Comparison of ENCODE assay signal across 8 mouse cellular contexts in the genomic region with DNA sequence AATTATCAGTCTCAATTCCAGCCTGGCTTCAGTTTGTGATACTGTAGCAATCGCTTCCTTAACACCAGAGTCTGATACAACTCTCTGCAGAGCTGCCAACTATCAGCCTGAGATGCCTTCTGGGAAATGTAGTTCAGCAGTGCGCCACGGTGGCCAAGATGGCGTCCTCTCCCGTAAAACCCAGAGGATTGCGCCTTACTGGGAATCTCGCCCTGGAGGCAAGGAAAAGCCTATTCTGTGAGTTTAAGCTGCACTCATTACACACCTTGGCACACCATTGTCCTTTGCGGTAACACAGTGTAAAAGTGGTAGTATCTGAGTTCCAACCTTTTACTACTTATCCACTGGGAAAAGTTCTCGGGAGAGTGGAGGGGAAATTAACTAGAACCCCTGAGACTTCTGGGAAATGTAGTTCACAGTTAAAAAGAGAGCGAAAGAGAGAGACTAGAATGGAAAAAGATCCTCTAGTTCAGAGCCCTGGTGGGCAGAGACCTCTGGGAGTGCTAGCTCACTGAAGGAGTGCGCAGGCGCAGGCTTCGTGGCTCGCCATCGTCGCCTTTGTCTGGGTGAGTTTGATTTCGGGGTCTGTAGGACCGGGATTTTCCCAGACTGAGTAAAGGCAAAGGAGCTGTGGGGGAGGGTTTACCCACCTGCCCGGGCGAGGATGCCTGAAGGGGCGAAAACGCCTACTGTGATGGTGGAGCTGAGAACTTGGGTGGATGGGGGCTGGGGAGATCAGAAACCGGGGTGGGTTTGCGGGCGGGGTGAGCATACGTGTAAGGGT. TPM values are rescaled to one million over a fixed set of nuclear protein-coding genes. Genes with fewer than 3 reads are reported as not detected.
DNase-seq lines count a peak whose midpoint lies in the region; ATAC-seq and TF ChIP-seq lines count a peak whose summit lies in the region.

A gene (plus strand): TSS at position 132 of the 784 bp plus-strand sequence.

- H3K36me3 ChIP-seq in embryonic facial prominence, embryonic 15.5 days = peaks cover 16% of the 10 kb centered on the region
- H3K36me3 ChIP-seq in limb, embryonic 14.5 days (ENCODE audit: control insufficient read depth, insufficient read depth, low read length) = peaks cover 26% of the 10 kb centered on the region
- no peaks in the 10 kb centered on the region; the same call in 1 of the 2 replicates for H3K36me3 ChIP-seq in midbrain, postnatal 0 days (ENCODE audit: insufficient read depth, low read length)

- H3K27ac ChIP-seq in bone marrow, adult 2 months (ENCODE audit: control insufficient read depth, insufficient read depth, low read depth, low read length, poor library complexity) = peak within 1 kb of the TSS; percentile 73
- peak within 1 kb of the TSS; percentile 98 for H3K27ac ChIP-seq in embryonic facial prominence, embryonic 15.5 days (replicated peaks)
- peak within 1 kb of the TSS; percentile 99 for H3K27ac ChIP-seq in limb, embryonic 14.5 days (replicated peaks; ENCODE audit: low read depth, low read length)
- H3K27ac ChIP-seq in midbrain, postnatal 0 days (ENCODE audit: low read depth, low read length) = peak within 1 kb of the TSS; percentile 94

- DNase-seq in 416B (ENCODE audit: low read depth) = peak; percentile 97
- peak; percentile 95 for DNase-seq in heart, adult 8-10 months (ENCODE audit: low spot score)
- DNase-seq in kidney, adult 9 months = peak; percentile 95
- peak; percentile 99 for DNase-seq in limb, embryonic 14.5 days (ENCODE audit: low spot score)
- peak; percentile 98 for DNase-seq in midbrain, postnatal 0 days (ENCODE audit: low spot score)
- DNase-seq in spleen, postnatal 14 days (ENCODE audit: low spot score in 2 of 2) = peak; percentile 69 to 72

- ATAC-seq in embryonic facial prominence, embryonic 15.5 days (ENCODE audit: insufficient number of reproducible peaks, low FRiP score, low TSS enrichment, low read depth) = peak; percentile 83
- ATAC-seq in limb, embryonic 14.5 days (ENCODE audit: low FRiP score, low read depth) = peak; percentile 85
- ATAC-seq in midbrain, postnatal 0 days (ENCODE audit: low FRiP score) = peak; percentile 80

- TF ChIP-seq CTCF in bone marrow, adult 2 months (IDR thresholded peaks at IDR 0.05; ENCODE audit: control insufficient read depth, insufficient read depth, low read length) = no peak
- TF ChIP-seq CTCF in midbrain, postnatal 0 days (IDR thresholded peaks at IDR 0.05) = peak; percentile 41

- WGBS in bone marrow, adult 2 months = 0% methylated on average over 26 of the region's 26 CpGs
- under 1% methylated on average over 26 of the region's 26 CpGs for WGBS in embryonic facial prominence, embryonic 15.5 days
- 0% methylated on average over 26 of the region's 26 CpGs for WGBS in limb, embryonic 14.5 days
- WGBS in midbrain, postnatal 0 days = under 1% methylated on average over 26 of the region's 26 CpGs

- H3K4me1 ChIP-seq in bone marrow, adult 2 months (ENCODE audit: control insufficient read depth, insufficient read depth, low read length) = peaks cover 3% of the 10 kb centered on the region; the same call in 1 of the 2 replicates
- H3K4me1 ChIP-seq in embryonic facial prominence, embryonic 15.5 days = peaks cover 25% of the 10 kb centered on the region
- H3K4me1 ChIP-seq in limb, embryonic 14.5 days (ENCODE audit: control insufficient read depth, insufficient read depth, low read length) = peaks cover 3% of the 10 kb centered on the region; the same call in 1 of the 2 replicates
- H3K4me1 ChIP-seq in midbrain, postnatal 0 days (ENCODE audit: insufficient read depth, low read length) = peaks cover 3% of the 10 kb centered on the region; the same call in 1 of the 2 replicates

- no peaks in the 10 kb centered on the region for H3K9me3 ChIP-seq in embryonic facial prominence, embryonic 15.5 days (replicated peaks)
- H3K9me3 ChIP-seq in limb, embryonic 14.5 days (ENCODE audit: control insufficient read depth, low read length) = no peaks in the 10 kb centered on the region
- H3K9me3 ChIP-seq in midbrain, postnatal 0 days (ENCODE audit: low read length) = no peaks in the 10 kb centered on the region

- peak within 1 kb of the TSS; percentile 56 for H3K9ac ChIP-seq in embryonic facial prominence, embryonic 15.5 days
- H3K9ac ChIP-seq in limb, embryonic 14.5 days (ENCODE audit: low read depth, low read length, severe bottlenecking) = peak within 1 kb of the TSS; percentile 93
- H3K9ac ChIP-seq in midbrain, postnatal 0 days (replicated peaks; ENCODE audit: low read length, poor library complexity, severe bottlenecking) = peak within 1 kb of the TSS; percentile 90

- H3K4me3 ChIP-seq in bone marrow, adult 2 months (replicated peaks; ENCODE audit: control insufficient read depth, low read depth, low read length) = peak within 1 kb of the TSS; percentile 95
- peak within 1 kb of the TSS; percentile 58 for H3K4me3 ChIP-seq in embryonic facial prominence, embryonic 15.5 days (replicated peaks)
- peak within 1 kb of the TSS; percentile 65 for H3K4me3 ChIP-seq in limb, embryonic 14.5 days (replicated peaks; ENCODE audit: low read length)
- H3K4me3 ChIP-seq in midbrain, postnatal 0 days (ENCODE audit: low read depth, low read length) = peak within 1 kb of the TSS; percentile 62

- H3K4me2 ChIP-seq in embryonic facial prominence, embryonic 15.5 days (replicated peaks) = peak within 1 kb of the TSS; percentile 63
- peak within 1 kb of the TSS; percentile 74 for H3K4me2 ChIP-seq in limb, embryonic 14.5 days (replicated peaks; ENCODE audit: low read depth, low read length, severe bottlenecking)
- H3K4me2 ChIP-seq in midbrain, postnatal 0 days (ENCODE audit: low read depth, low read length, poor library complexity, severe bottlenecking) = peak within 1 kb of the TSS; percentile 68

- H3K27me3 ChIP-seq in embryonic facial prominence, embryonic 15.5 days = no peaks in the 10 kb centered on the region
- H3K27me3 ChIP-seq in limb, embryonic 14.5 days (ENCODE audit: control insufficient read depth, insufficient read depth, low read length) = no peaks in the 10 kb centered on the region
- H3K27me3 ChIP-seq in midbrain, postnatal 0 days (ENCODE audit: insufficient read depth, low read length) = no peaks in the 10 kb centered on the region

- TF ChIP-seq POLR2A in bone marrow, adult 2 months (IDR thresholded peaks at IDR 0.05; ENCODE audit: borderline replicate concordance, control insufficient read depth, low read depth, low read length) = peak; percentile 61; the same call in 1 of the 2 replicates
- TF ChIP-seq POLR2A in limb, embryonic 14.5 days (IDR thresholded peaks at IDR 0.05; ENCODE audit: borderline replicate concordance, extremely low read depth, insufficient read depth, insufficient read length) = peak; percentile 97; the same call in 1 of the 2 replicates

RNA-seq across cellular contexts. Expression of the gene that starts here (rescaled TPM):
- 9.3 and 27.6 TPM in 2 replicates for polyA plus RNA-seq in bone marrow, adult 2 months (2011; ENCODE audit: insufficient read depth, insufficient read length, low replicate concordance, missing spikeins)
- polyA plus RNA-seq in embryonic facial prominence, embryonic 15.5 days (2015; fragmentation: Nextera tagmentation; extraction: Ambion mirVana) = 120 and 122 TPM in 2 replicates
- 10 to 100 TPM; 25.3 to 34.5 (median 31.3) TPM for total RNA-seq in heart, adult 8-10 months (2022)
- polyA plus RNA-seq in limb, embryonic 14.5 days (2012; rRNA removed) = 53.3 and 63.7 TPM in 2 replicates
- polyA plus RNA-seq in limb, embryonic 14.5 days (2014; fragmentation: Nextera tagmentation; extraction: Ambion mirVana) = 140 and 159 TPM in 2 replicates
- 39.4 and 47.4 TPM in 2 replicates for total RNA-seq in midbrain, postnatal 0 days (2014; rRNA removed)
- polyA plus RNA-seq in midbrain, postnatal 0 days (2015; fragmentation: Nextera tagmentation; extraction: Ambion mirVana) = 43.6 and 44.4 TPM in 2 replicates

Comparison
In these comparisons a context has a peak if more than half of its experiments do, and no peak if none do; other contexts are left out.
1. Peak in every context shown above with its lines: DNase-seq, ATAC-seq, H3K4me3 ChIP-seq and H3K27ac ChIP-seq.